Mouse (Mus musculus): ENCODE data around the gene Cog3. TPM values are rescaled to one million over a fixed set of nuclear protein-coding genes. Genes with fewer than 3 reads are reported as not detected.
A peak's percentile ranks its signal among the peaks of the same experiment; 100 is the strongest.

Cog3 gene
- polyA plus RNA-seq, 1 experiment from 2014 or later: 21.0 TPM

GRCm38 (mm10) chr14:75747960-75748359 is 6.4 kb downstream of the Cog3 start:
- 96% methylated on average over 2 of the region's 2 CpGs for WGBS
- Histone ChIP-seq H3K4me1 (replicated peaks; ENCODE audit: control insufficient read depth, insufficient read depth, low read length) (peaks cover 5% of the 10 kb centered on the region), H3K27me3 (ENCODE audit: control insufficient read depth, insufficient read depth, low read depth, low read length) (no peaks in the 10 kb centered on the region), H3K4me3 (ENCODE audit: low read length) (no peak overlapping the region), H3K9me3 (ENCODE audit: control insufficient read depth, low read length) (no peaks in the 10 kb centered on the region), H3K9ac (ENCODE audit: low read length) (no peak overlapping the region), H3K36me3 (ENCODE audit: control insufficient read depth, insufficient read depth, low read length) (peaks cover 10% of the 10 kb centered on the region; the same call in 1 of the 2 replicates), H3K27ac (ENCODE audit: low read length) (no peak overlapping the region), H3K4me2 (ENCODE audit: low read depth, low read length) (no peak overlapping the region)
- ATAC-seq (ENCODE audit: low read depth): no peak

- no peak overlapping the region for H3K4me3 ChIP-seq (ENCODE audit: low read length)
- no peaks in the 10 kb centered on the region for H3K27me3 ChIP-seq (ENCODE audit: control insufficient read depth, insufficient read depth, low read depth, low read length)
- no peaks in the 10 kb centered on the region for H3K9me3 ChIP-seq (ENCODE audit: control insufficient read depth, low read length)
- H3K4me2 ChIP-seq (ENCODE audit: low read depth, low read length): no peak overlapping the region
- H3K4me1 ChIP-seq (replicated peaks; ENCODE audit: control insufficient read depth, insufficient read depth, low read length): no peaks in the 10 kb centered on the region
- no peak overlapping the region for H3K9ac ChIP-seq (ENCODE audit: low read length)
- WGBS: 85% methylated on average over 3 of the region's 3 CpGs
- peaks cover 33% of the 10 kb centered on the region for H3K36me3 ChIP-seq (ENCODE audit: control insufficient read depth, insufficient read depth, low read length)
- H3K27ac ChIP-seq (ENCODE audit: low read length): no peak overlapping the region
- no peak for ATAC-seq (ENCODE audit: low read depth)
Measured at GRCm38 (mm10) chr14:75741904-75742303, 12.4 kb downstream of the Cog3 start.

GRCm38 (mm10) chr14:75735597-75735996 is 18.7 kb downstream of the Cog3 start:
- Histone ChIP-seq H3K4me2 (ENCODE audit: low read depth, low read length) (no peak overlapping the region), H3K9ac (ENCODE audit: low read length) (no peak overlapping the region), H3K4me1 (replicated peaks; ENCODE audit: control insufficient read depth, insufficient read depth, low read length) (no peaks in the 10 kb centered on the region), H3K36me3 (ENCODE audit: control insufficient read depth, insufficient read depth, low read length) (peaks cover 31% of the 10 kb centered on the region), H3K9me3 (ENCODE audit: control insufficient read depth, low read length) (no peaks in the 10 kb centered on the region), H3K27ac (ENCODE audit: low read length) (no peak overlapping the region), H3K4me3 (ENCODE audit: low read length) (no peak overlapping the region), H3K27me3 (ENCODE audit: control insufficient read depth, insufficient read depth, low read depth, low read length) (no peaks in the 10 kb centered on the region)
- 90% methylated on average over 3 of the region's 3 CpGs for WGBS
- no peak for ATAC-seq (ENCODE audit: low read depth)

- Histone ChIP-seq H3K4me1 (replicated peaks; ENCODE audit: control insufficient read depth, insufficient read depth, low read length) (no peaks in the 10 kb centered on the region), H3K9ac (ENCODE audit: low read length) (no peak overlapping the region), H3K36me3 (ENCODE audit: control insufficient read depth, insufficient read depth, low read length) (peaks cover 45% of the 10 kb centered on the region), H3K4me3 (ENCODE audit: low read length) (no peak overlapping the region), H3K27me3 (ENCODE audit: control insufficient read depth, insufficient read depth, low read depth, low read length) (no peaks in the 10 kb centered on the region), H3K27ac (ENCODE audit: low read length) (no peak overlapping the region), H3K4me2 (ENCODE audit: low read depth, low read length) (no peak overlapping the region), H3K9me3 (ENCODE audit: control insufficient read depth, low read length) (no peaks in the 10 kb centered on the region)
- 91% methylated on average over 7 of the region's 7 CpGs for WGBS
- ATAC-seq (ENCODE audit: low read depth): no peak
Measured at GRCm38 (mm10) chr14:75732631-75733030, 21.7 kb downstream of the Cog3 start.

GRCm38 (mm10) chr14:75731361-75731760 is 23.0 kb downstream of the Cog3 start:
- Histone ChIP-seq H3K9me3 (ENCODE audit: control insufficient read depth, low read length) (no peaks in the 10 kb centered on the region), H3K4me3 (ENCODE audit: low read length) (no peak overlapping the region), H3K4me1 (replicated peaks; ENCODE audit: control insufficient read depth, insufficient read depth, low read length) (no peaks in the 10 kb centered on the region), H3K27ac (ENCODE audit: low read length) (no peak overlapping the region), H3K36me3 (ENCODE audit: control insufficient read depth, insufficient read depth, low read length) (peaks cover 43% of the 10 kb centered on the region), H3K27me3 (ENCODE audit: control insufficient read depth, insufficient read depth, low read depth, low read length) (no peaks in the 10 kb centered on the region), H3K9ac (ENCODE audit: low read length) (no peak overlapping the region), H3K4me2 (ENCODE audit: low read depth, low read length) (no peak overlapping the region)
- 83% methylated on average over 2 of the region's 2 CpGs for WGBS
- ATAC-seq (ENCODE audit: low read depth): no peak

GRCm38 (mm10) chr14:75728111-75728510 is 26.2 kb downstream of the Cog3 start:
- Histone ChIP-seq H3K9me3 (ENCODE audit: control insufficient read depth, low read length) (no peaks in the 10 kb centered on the region), H3K27me3 (ENCODE audit: control insufficient read depth, insufficient read depth, low read depth, low read length) (no peaks in the 10 kb centered on the region), H3K4me3 (ENCODE audit: low read length) (no peak overlapping the region), H3K9ac (ENCODE audit: low read length) (no peak overlapping the region), H3K4me1 (replicated peaks; ENCODE audit: control insufficient read depth, insufficient read depth, low read length) (no peaks in the 10 kb centered on the region), H3K27ac (ENCODE audit: low read length) (no peak overlapping the region), H3K36me3 (ENCODE audit: control insufficient read depth, insufficient read depth, low read length) (peaks cover 49% of the 10 kb centered on the region), H3K4me2 (ENCODE audit: low read depth, low read length) (no peak overlapping the region)
- no peak for ATAC-seq (ENCODE audit: low read depth)
- 87% methylated on average over 5 of the region's 5 CpGs for whole genome bisulfite sequencing

GRCm38 (mm10) chr14:75727046-75727445 is 27.3 kb downstream of the Cog3 start:
- Histone ChIP-seq H3K27me3 (ENCODE audit: control insufficient read depth, insufficient read depth, low read depth, low read length) (no peaks in the 10 kb centered on the region), H3K36me3 (ENCODE audit: control insufficient read depth, insufficient read depth, low read length) (peaks cover 48% of the 10 kb centered on the region), H3K4me3 (ENCODE audit: low read length) (no peak overlapping the region), H3K9me3 (ENCODE audit: control insufficient read depth, low read length) (no peaks in the 10 kb centered on the region), H3K27ac (ENCODE audit: low read length) (no peak overlapping the region), H3K4me1 (replicated peaks; ENCODE audit: control insufficient read depth, insufficient read depth, low read length) (no peaks in the 10 kb centered on the region), H3K4me2 (ENCODE audit: low read depth, low read length) (no peak overlapping the region), H3K9ac (ENCODE audit: low read length) (no peak overlapping the region)
- WGBS: 61% methylated on average over 4 of the region's 4 CpGs
- ATAC-seq (ENCODE audit: low read depth): 0 out of 2 replicates have a peak, but pooled peaks have one; percentile 23

- 98% methylated on average over 2 of the region's 2 CpGs for WGBS
- H3K4me1 ChIP-seq (replicated peaks; ENCODE audit: control insufficient read depth, insufficient read depth, low read length): no peaks in the 10 kb centered on the region
Measured at GRCm38 (mm10) chr14:75722816-75723215, 31.5 kb downstream of the Cog3 start.

GRCm38 (mm10) chr14:75721977-75722563 is 32.2 kb downstream of the Cog3 start:
- WGBS: 54% methylated on average over 12 of the region's 12 CpGs
- no peaks in the 10 kb centered on the region for H3K4me1 ChIP-seq (replicated peaks; ENCODE audit: control insufficient read depth, insufficient read depth, low read length)
- ATAC-seq (ENCODE audit: low read depth): no peak
- peaks cover 45% of the 10 kb centered on the region for H3K36me3 ChIP-seq (ENCODE audit: control insufficient read depth, insufficient read depth, low read length)
- H3K4me3 ChIP-seq (ENCODE audit: low read length): no peak overlapping the region
- no peaks in the 10 kb centered on the region for H3K27me3 ChIP-seq (ENCODE audit: control insufficient read depth, insufficient read depth, low read depth, low read length)
- H3K27ac ChIP-seq (ENCODE audit: low read length): no peak overlapping the region
- no peaks in the 10 kb centered on the region for H3K9me3 ChIP-seq (ENCODE audit: control insufficient read depth, low read length)
- no peak overlapping the region for H3K4me2 ChIP-seq (ENCODE audit: low read depth, low read length)
- H3K9ac ChIP-seq (ENCODE audit: low read length): no peak overlapping the region

More at GRCm38 (mm10) chr14:75722816-75723215, 31.5 kb downstream of the Cog3 start:
- no peak for ATAC-seq (ENCODE audit: low read depth)
- H3K4me2 ChIP-seq (ENCODE audit: low read depth, low read length): no peak overlapping the region
- H3K9me3 ChIP-seq (ENCODE audit: control insufficient read depth, low read length): no peaks in the 10 kb centered on the region
- H3K27ac ChIP-seq (ENCODE audit: low read length): no peak overlapping the region
- H3K4me3 ChIP-seq (ENCODE audit: low read length): no peak overlapping the region
- peaks cover 49% of the 10 kb centered on the region for H3K36me3 ChIP-seq (ENCODE audit: control insufficient read depth, insufficient read depth, low read length)
- no peaks in the 10 kb centered on the region for H3K27me3 ChIP-seq (ENCODE audit: control insufficient read depth, insufficient read depth, low read depth, low read length)
- H3K9ac ChIP-seq (ENCODE audit: low read length): no peak overlapping the region

- Histone ChIP-seq H3K9me3 (ENCODE audit: control insufficient read depth, low read length) (no peaks in the 10 kb centered on the region), H3K9ac (ENCODE audit: low read length) (no peak overlapping the region), H3K4me3 (ENCODE audit: low read length) (no peak overlapping the region), H3K36me3 (ENCODE audit: control insufficient read depth, insufficient read depth, low read length) (peaks cover 50% of the 10 kb centered on the region), H3K27me3 (ENCODE audit: control insufficient read depth, insufficient read depth, low read depth, low read length) (no peaks in the 10 kb centered on the region), H3K4me1 (replicated peaks; ENCODE audit: control insufficient read depth, insufficient read depth, low read length) (no peaks in the 10 kb centered on the region), H3K27ac (ENCODE audit: low read length) (no peak overlapping the region), H3K4me2 (ENCODE audit: low read depth, low read length) (no peak overlapping the region)
- ATAC-seq (ENCODE audit: low read depth): no peak
- WGBS: 94% methylated on average over 5 of the region's 5 CpGs
Measured at GRCm38 (mm10) chr14:75720121-75720520, 34.2 kb downstream of the Cog3 start.

Measured in lung, embryonic 16.5 days (tissue).